Mouse (Mus musculus): ENCODE results near the gene Bank1. TPM values are rescaled to one million over a fixed set of nuclear protein-coding genes. Genes with fewer than 3 reads are reported as not detected.
"Not testable (repeated sequence)": the region's sequence is repeated elsewhere in the genome, so short reads cannot be mapped to it uniquely, and the experiment has no call there.

Bank1 gene
- polyA plus RNA-seq, 1 experiment from 2014 or later = 0.12 TPM

GRCm38 (mm10) chr3:136308487-136308886 lies 17.4 kb downstream of the Bank1 start:
- no peaks in the 10 kb centered on the region for H3K9me3 ChIP-seq
- H3K4me3 ChIP-seq = no peak overlapping the region
- no peak for DNase-seq (ENCODE audit: extremely low spot score, low spot score)
- 92% methylated on average over 1 of the region's 1 CpGs for WGBS
- no peak overlapping the region for H3K27ac ChIP-seq
- H3K4me1 ChIP-seq = peaks cover 4% of the 10 kb centered on the region
- H3K36me3 ChIP-seq (replicated peaks) = no peaks in the 10 kb centered on the region
- no peaks in the 10 kb centered on the region for H3K27me3 ChIP-seq (ENCODE audit: poor library complexity, severe bottlenecking)

GRCm38 (mm10) chr3:136306564-136307158 lies 19.2 kb downstream of the Bank1 start:
- peaks cover 4% of the 10 kb centered on the region for H3K4me1 ChIP-seq
- H3K4me3 ChIP-seq = no peak overlapping the region
- WGBS = 68% methylated on average over 5 of the region's 5 CpGs
- no peak overlapping the region for H3K27ac ChIP-seq
- no peak for DNase-seq (ENCODE audit: extremely low spot score, low spot score)
- no peaks in the 10 kb centered on the region for H3K9me3 ChIP-seq
- no peaks in the 10 kb centered on the region for H3K27me3 ChIP-seq (ENCODE audit: poor library complexity, severe bottlenecking)
- H3K36me3 ChIP-seq (replicated peaks) = no peaks in the 10 kb centered on the region

- no peak for DNase-seq (ENCODE audit: extremely low spot score, low spot score)
- H3K4me3 ChIP-seq = no peak overlapping the region
- WGBS = 50% methylated on average over 1 of the region's 1 CpGs
- no peaks in the 10 kb centered on the region for H3K27me3 ChIP-seq (ENCODE audit: poor library complexity, severe bottlenecking)
- H3K9me3 ChIP-seq = no peaks in the 10 kb centered on the region
- H3K36me3 ChIP-seq (replicated peaks) = no peaks in the 10 kb centered on the region
- H3K4me1 ChIP-seq = peaks cover 4% of the 10 kb centered on the region
- H3K27ac ChIP-seq = no peak overlapping the region
These were observed 23.3 kb downstream of the Bank1 start for GRCm38 (mm10) chr3:136302541-136302940.

GRCm38 (mm10) chr3:136300810-136301209 lies 25.1 kb downstream of the Bank1 start:
- H3K27ac ChIP-seq; DNase-seq (ENCODE audit: extremely low spot score, low spot score); H3K27me3 ChIP-seq (ENCODE audit: poor library complexity, severe bottlenecking); H3K9me3 ChIP-seq; H3K36me3 ChIP-seq (replicated peaks); H3K4me1 ChIP-seq; H3K4me3 ChIP-seq: not testable (repeated sequence)
- 94% methylated on average over 2 of the region's 2 CpGs for WGBS

- no peaks in the 10 kb centered on the region for H3K9me3 ChIP-seq
- H3K27ac ChIP-seq = no peak overlapping the region
- 78% methylated on average over 2 of the region's 2 CpGs for WGBS
- H3K36me3 ChIP-seq (replicated peaks) = no peaks in the 10 kb centered on the region
- no peak overlapping the region for H3K4me3 ChIP-seq
- no peak for DNase-seq (ENCODE audit: extremely low spot score, low spot score)
- no peaks in the 10 kb centered on the region for H3K27me3 ChIP-seq (ENCODE audit: poor library complexity, severe bottlenecking)
- no peaks in the 10 kb centered on the region for H3K4me1 ChIP-seq
These were observed 28.5 kb downstream of the Bank1 start for GRCm38 (mm10) chr3:136297355-136297754.

- Histone ChIP-seq H3K4me1 (no peaks in the 10 kb centered on the region), H3K4me3 (no peak overlapping the region), H3K9me3 (no peaks in the 10 kb centered on the region), H3K27ac (no peak overlapping the region), H3K27me3 (ENCODE audit: poor library complexity, severe bottlenecking) (no peaks in the 10 kb centered on the region), H3K36me3 (replicated peaks) (no peaks in the 10 kb centered on the region)
- WGBS = 100% methylated on average over 2 of the region's 2 CpGs
- DNase-seq (ENCODE audit: extremely low spot score, low spot score) = no peak
These were observed 30.6 kb downstream of the Bank1 start for GRCm38 (mm10) chr3:136295250-136295649.

- H3K9me3 ChIP-seq = no peaks in the 10 kb centered on the region
- H3K36me3 ChIP-seq (replicated peaks) = no peaks in the 10 kb centered on the region
- no peak overlapping the region for H3K4me3 ChIP-seq
- no peak overlapping the region for H3K27ac ChIP-seq
- WGBS = 83% methylated on average over 2 of the region's 2 CpGs
- H3K27me3 ChIP-seq (ENCODE audit: poor library complexity, severe bottlenecking) = no peaks in the 10 kb centered on the region
- no peaks in the 10 kb centered on the region for H3K4me1 ChIP-seq
- no peak for DNase-seq (ENCODE audit: extremely low spot score, low spot score)
These were observed 38.0 kb downstream of the Bank1 start for GRCm38 (mm10) chr3:136287883-136288282.

- H3K36me3 ChIP-seq (replicated peaks) = no peaks in the 10 kb centered on the region
- WGBS = 90% methylated on average over 8 of the region's 8 CpGs
These were observed 60.8 kb downstream of the Bank1 start for GRCm38 (mm10) chr3:136264969-136265595.

GRCm38 (mm10) chr3:136257761-136258160 lies 68.1 kb downstream of the Bank1 start:
- WGBS = 86% methylated on average over 3 of the region's 3 CpGs

More at GRCm38 (mm10) chr3:136264969-136265595, 60.8 kb downstream of the Bank1 start:
- Histone ChIP-seq H3K27ac (no peak overlapping the region), H3K4me1 (no peaks in the 10 kb centered on the region), H3K4me3 (no peak overlapping the region), H3K9me3 (no peaks in the 10 kb centered on the region), H3K27me3 (ENCODE audit: poor library complexity, severe bottlenecking) (no peaks in the 10 kb centered on the region)
- no peak for DNase-seq (ENCODE audit: extremely low spot score, low spot score)

GRCm38 (mm10) chr3:136254713-136255112 lies 71.2 kb downstream of the Bank1 start:
- Histone ChIP-seq H3K27me3 (ENCODE audit: poor library complexity, severe bottlenecking) (no peaks in the 10 kb centered on the region), H3K36me3 (replicated peaks) (no peaks in the 10 kb centered on the region), H3K27ac (no peak overlapping the region), H3K4me3 (no peak overlapping the region), H3K9me3 (no peaks in the 10 kb centered on the region), H3K4me1 (no peaks in the 10 kb centered on the region)
- WGBS = 74% methylated on average over 2 of the region's 2 CpGs
- no peak for DNase-seq (ENCODE audit: extremely low spot score, low spot score)

More at GRCm38 (mm10) chr3:136257761-136258160, 68.1 kb downstream of the Bank1 start:
- no peaks in the 10 kb centered on the region for H3K4me1 ChIP-seq
- no peak for DNase-seq (ENCODE audit: extremely low spot score, low spot score)
- H3K9me3 ChIP-seq = no peaks in the 10 kb centered on the region
- H3K27ac ChIP-seq = no peak overlapping the region
- no peaks in the 10 kb centered on the region for H3K27me3 ChIP-seq (ENCODE audit: poor library complexity, severe bottlenecking)
- H3K36me3 ChIP-seq (replicated peaks) = no peaks in the 10 kb centered on the region
- H3K4me3 ChIP-seq = no peak overlapping the region

- Histone ChIP-seq H3K27me3 (ENCODE audit: poor library complexity, severe bottlenecking) (no peaks in the 10 kb centered on the region), H3K9me3 (no peaks in the 10 kb centered on the region), H3K36me3 (replicated peaks) (no peaks in the 10 kb centered on the region), H3K27ac (no peak overlapping the region), H3K4me1 (no peaks in the 10 kb centered on the region), H3K4me3 (no peak overlapping the region)
- 77% methylated on average over 4 of the region's 4 CpGs for WGBS
- no peak for DNase-seq (ENCODE audit: extremely low spot score, low spot score)
These were observed 73.0 kb downstream of the Bank1 start for GRCm38 (mm10) chr3:136252820-136253219.

GRCm38 (mm10) chr3:136251578-136251977 lies 74.3 kb downstream of the Bank1 start:
- Histone ChIP-seq H3K27ac (no peak overlapping the region), H3K9me3 (no peaks in the 10 kb centered on the region), H3K4me1 (no peaks in the 10 kb centered on the region), H3K27me3 (ENCODE audit: poor library complexity, severe bottlenecking) (no peaks in the 10 kb centered on the region), H3K36me3 (replicated peaks) (no peaks in the 10 kb centered on the region), H3K4me3 (no peak overlapping the region)
- no peak for DNase-seq (ENCODE audit: extremely low spot score, low spot score)
- 92% methylated on average over 4 of the region's 4 CpGs for WGBS

GRCm38 (mm10) chr3:136247331-136247730 lies 78.5 kb downstream of the Bank1 start:
- Histone ChIP-seq H3K27ac (no peak overlapping the region), H3K4me3 (no peak overlapping the region), H3K36me3 (replicated peaks) (no peaks in the 10 kb centered on the region), H3K4me1 (no peaks in the 10 kb centered on the region), H3K27me3 (ENCODE audit: poor library complexity, severe bottlenecking) (no peaks in the 10 kb centered on the region), H3K9me3 (no peaks in the 10 kb centered on the region)
- no peak for DNase-seq (ENCODE audit: extremely low spot score, low spot score)
- 90% methylated on average over 5 of the region's 5 CpGs for WGBS

Measured in forebrain, embryonic 10.5 days (tissue).